Mouse (Mus musculus): ENCODE measurements around the gene Trim72.
"Not testable (repeated sequence)": the region's sequence is repeated elsewhere in the genome, so short reads cannot be mapped to it uniquely, and the experiment has no call there.

Gene Trim72

DNA sequence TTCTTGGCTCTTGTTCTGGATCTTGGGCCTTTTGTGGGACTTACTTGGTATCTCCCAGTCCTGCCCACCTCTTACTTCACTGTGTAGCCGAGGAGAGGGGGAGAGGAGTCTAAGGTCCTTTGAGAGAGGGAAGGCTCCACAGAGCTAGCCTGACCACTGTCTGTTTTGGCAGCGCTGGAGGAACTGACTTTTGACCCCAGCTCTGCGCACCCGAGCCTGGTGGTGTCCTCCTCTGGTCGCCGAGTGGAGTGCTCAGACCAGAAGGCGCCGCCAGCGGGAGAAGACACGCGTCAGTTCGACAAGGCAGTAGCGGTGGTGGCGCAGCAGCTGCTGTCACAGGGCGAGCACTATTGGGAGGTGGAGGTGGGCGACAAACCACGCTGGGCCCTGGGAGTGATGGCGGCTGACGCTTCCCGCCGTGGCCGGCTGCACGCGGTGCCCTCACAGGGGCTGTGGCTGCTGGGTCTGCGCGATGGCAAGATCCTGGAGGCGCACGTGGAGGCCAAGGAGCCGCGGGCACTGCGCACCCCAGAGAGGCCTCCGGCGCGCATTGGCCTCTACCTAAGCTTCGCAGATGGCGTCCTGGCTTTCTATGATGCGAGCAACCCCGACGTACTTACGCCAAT lies 6.1 kb downstream of the Trim72 start:
- no peak for DNase-seq

GRCm38 (mm10) chr7:128012136-128012780 lies 8.5 kb downstream of the Trim72 start:
- DNase-seq: no peak

GRCm38 (mm10) chr7:128013116-128013515 lies 9.4 kb downstream of the Trim72 start:
- DNase-seq: no peak

DNA sequence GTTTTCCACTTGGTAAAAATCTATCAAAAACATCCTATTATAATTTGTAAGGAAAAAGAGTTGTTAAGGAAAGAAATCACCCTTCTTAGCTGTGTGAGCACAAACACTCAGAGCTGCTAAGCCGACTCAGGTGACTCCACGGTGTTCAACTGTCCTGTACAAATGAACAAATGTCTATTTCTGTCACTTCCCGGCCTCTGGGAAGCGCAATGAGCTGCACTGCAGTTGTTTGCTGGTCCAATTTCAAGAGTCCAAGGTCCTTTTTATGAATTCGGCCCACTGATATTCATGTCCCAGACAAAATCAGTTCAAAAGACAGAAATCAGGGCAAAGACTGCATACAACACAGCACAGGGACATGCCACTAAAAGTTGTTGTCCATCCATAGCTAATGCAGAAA lies 12.4 kb downstream of the Trim72 start:
- DNase-seq: not testable (repeated sequence)

GRCm38 (mm10) chr7:128016650-128017049 lies 12.9 kb downstream of the Trim72 start:
- DNase-seq: no peak

- DNase-seq: no peak
Measured at GRCm38 (mm10) chr7:128018275-128018674, 14.5 kb downstream of the Trim72 start.

GRCm38 (mm10) chr7:128019187-128019586 lies 15.4 kb downstream of the Trim72 start:
- DNase-seq: no peak

- no peak for DNase-seq
Measured at GRCm38 (mm10) chr7:128022974-128023373, 19.2 kb downstream of the Trim72 start.

DNA sequence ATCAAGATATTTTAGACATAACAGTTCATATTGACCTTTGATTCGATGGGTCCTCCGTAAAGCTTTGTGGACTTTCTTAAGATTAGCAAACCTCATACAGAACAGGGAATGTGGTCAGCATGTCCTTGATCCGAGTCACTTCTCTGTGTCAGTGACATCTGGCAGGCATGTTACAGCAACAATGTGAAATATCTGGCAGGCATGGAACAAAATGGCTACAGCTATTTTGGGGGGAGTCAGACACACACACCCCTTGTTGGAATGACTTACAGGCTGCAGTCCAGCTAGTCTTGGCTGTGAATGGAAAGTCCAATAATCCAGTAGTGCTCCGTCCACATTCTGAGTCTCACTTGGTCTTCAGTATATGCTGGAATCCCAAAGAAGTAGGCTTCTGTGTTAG lies 19.8 kb downstream of the Trim72 start:
- no peak for DNase-seq

DNA sequence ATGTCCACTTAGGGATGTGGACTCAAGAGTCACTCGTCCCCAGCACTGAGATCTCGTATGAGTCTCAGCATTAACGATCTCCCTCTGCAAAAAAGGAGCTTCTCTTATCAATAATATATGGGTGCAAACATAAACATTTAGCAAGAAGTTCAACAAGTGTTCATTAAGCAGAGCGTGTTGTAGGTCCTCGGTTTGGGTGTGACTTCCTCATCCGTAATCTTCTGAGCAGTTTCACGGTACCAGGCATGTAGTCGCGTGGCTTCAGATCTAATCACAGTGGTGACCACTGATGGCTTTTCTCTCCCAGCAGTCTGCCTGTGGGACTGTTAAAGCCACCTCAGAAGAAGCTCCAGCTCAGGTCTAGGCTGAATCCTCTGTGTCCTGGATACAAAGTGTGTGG lies 20.6 kb downstream of the Trim72 start:
- DNase-seq: no peak

DNA sequence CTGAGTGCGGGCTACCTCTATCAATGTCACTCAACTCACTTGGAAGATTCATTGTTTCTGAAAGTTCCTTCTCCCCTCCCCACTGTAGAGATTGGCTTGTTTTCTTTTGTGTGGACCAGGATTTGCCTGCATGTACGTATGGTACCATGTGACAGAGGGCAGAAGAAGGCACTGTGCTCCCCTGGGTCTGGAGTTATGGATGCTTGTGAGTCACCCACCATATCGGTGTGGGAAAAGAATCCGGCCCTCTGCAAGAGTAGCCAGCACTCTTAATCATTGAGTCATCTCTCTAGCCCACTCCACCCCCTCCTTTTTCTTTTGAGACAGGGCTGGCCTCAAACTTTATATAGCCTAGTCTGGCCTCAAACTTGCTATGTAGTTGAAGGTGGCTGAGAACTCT lies 21.2 kb downstream of the Trim72 start:
- no peak for DNase-seq

- no peak for DNase-seq
Measured at GRCm38 (mm10) chr7:128025381-128025780, 21.6 kb downstream of the Trim72 start.

DNA sequence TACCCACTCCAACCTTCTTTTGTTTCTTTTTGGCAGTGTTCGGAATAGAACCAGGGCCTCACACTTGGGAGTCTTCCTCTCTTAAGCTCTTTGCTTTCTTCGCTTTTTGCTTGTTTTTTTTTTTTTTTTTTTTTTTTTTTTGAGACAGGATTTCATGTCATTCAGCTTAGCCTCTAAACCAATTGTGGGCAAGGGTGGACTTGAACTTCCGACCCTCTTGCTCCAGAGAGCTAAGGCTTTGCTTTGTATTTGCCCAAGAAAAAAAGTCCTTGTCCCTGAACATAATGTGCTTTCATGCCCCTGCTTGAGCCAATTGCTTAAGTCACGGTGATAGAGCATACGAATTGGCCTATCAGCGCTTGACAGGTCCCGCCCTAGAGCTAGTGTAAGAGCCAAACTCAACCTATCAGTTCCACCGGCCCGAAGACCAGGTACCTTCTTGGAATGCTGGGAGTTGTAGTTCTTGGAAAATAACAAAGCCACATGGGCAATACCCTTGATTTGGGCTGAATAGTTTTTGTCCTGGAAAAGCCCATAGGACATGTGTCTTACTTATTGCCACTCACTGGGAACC lies 27.7 kb downstream of the Trim72 start:
- no peak for DNase-seq

DNA sequence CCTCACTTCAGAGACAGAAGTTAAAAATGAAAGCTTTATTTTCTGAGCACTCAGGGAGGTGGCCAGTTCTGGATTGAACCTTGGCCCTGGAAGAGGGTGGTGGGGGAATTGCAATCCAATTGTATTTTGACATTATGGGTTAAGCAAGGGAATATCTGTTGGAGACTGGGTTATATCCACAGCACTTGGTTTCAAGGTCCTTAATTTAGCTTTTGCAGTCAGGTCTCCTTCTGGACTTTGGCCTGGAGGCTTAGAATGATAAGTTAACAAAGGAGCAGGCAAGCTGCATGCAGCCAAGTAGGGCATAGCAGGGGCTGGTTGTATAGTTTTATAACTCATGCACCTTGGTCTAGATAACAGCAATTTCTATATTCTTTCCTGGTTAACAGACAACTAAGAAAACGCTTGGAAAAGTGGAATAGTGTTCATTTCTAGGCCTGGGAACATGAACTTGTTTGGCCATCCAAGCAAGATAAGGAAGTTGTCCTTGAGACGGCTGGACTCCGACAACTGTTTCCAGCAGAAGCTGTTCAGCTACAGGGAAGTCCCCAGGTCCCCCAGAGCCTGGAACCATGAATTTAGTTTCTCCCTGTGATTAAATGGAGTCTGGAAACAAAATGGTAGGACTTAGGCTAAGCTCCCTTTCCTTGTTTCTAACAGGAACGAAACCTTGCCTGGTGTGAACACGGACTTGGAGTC lies 28.7 kb downstream of the Trim72 start:
- no peak for DNase-seq

DNA sequence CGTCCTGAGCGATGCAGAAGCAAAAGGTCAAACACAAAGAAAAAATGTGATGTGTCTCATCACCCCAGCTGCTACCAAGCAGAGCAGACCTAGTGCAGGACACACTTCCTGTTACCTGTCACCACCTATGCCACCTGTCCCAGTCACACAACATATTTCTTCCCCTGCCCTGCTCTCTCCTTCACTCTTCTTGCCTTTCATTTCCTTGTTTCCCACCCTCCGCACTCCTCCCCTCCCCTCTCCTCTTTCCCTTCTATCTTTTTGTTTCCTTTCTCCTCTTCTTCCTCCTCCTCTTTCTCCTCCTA lies 29.2 kb downstream of the Trim72 start:
- DNase-seq: no peak

DNA sequence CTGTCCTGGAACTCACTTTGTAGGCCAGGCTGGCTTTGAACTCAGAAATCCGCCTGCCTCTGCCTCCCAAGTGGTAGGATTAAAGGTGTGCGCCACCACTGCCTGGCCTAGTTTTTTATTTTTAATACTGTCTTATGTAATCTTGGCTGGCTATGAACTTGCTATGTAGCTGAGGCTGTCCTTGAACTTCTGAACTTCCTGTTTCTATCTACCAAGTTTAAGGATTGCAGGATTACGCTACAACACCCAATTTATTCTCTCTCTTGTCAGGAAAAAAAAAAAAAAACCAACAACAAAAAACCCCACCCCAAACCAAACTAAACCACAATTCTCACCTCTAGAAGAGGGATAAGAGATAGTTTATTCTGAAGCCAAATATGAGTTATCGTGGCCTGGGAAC lies 29.9 kb downstream of the Trim72 start:
- no peak for DNase-seq

- DNase-seq: not testable (repeated sequence)
Measured at GRCm38 (mm10) chr7:128042161-128042820, 38.5 kb downstream of the Trim72 start.

- no peak for DNase-seq
Measured at GRCm38 (mm10) chr7:128044142-128044785, 40.5 kb downstream of the Trim72 start.

DNA sequence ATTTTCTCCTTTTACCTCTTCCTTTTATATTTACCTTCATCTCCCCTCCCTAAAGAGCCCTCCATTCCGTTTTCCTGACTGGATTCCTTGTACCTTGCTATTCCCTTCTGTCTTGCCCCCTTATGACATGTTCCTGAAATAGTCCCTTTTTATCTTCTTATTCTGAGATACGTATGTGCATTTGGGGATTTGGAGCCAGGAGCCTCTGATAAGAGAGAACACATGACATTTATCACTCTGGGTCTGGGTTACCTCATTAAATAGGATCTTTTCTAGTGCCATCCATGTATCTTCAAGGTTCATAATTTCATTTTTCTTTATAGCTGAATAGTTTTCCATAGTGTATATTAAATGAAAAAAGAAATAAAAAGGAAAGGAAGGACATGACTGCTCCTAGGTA lies 41.9 kb downstream of the Trim72 start:
- DNase-seq: no peak

GRCm38 (mm10) chr7:128048819-128049218 lies 45.1 kb downstream of the Trim72 start:
- no peak for DNase-seq

- DNase-seq: no peak
Measured at GRCm38 (mm10) chr7:128049254-128049653, 45.5 kb downstream of the Trim72 start.

DNA sequence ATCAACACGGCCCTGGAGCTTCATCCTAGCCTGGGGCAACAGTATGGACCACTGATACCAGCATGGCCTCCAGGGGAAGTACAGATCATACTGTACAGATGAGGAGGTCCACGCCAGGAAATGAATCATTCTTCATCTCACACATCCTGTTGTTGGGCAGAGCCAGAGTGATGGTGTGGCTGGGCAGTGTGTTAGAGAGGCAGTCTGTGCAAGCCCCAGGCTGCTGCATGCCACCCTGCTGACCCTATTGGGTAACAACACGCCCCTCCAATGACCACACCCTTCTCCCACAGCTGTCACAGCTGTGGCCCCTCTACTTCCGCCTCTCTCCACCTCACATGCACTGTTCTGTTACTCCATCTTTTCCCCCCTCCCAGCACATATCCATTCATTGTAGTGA lies 47.0 kb downstream of the Trim72 start:
- no peak for DNase-seq

- no peak for DNase-seq
Measured at GRCm38 (mm10) chr7:128053061-128053460, 49.3 kb downstream of the Trim72 start.
